Mouse (Mus musculus): ENCODE measurements around the gene Dpp3.
"Not testable (repeated sequence)": the region's sequence is repeated elsewhere in the genome, so short reads cannot be mapped to it uniquely, and the experiment has no call there.

Dpp3 gene

DNA sequence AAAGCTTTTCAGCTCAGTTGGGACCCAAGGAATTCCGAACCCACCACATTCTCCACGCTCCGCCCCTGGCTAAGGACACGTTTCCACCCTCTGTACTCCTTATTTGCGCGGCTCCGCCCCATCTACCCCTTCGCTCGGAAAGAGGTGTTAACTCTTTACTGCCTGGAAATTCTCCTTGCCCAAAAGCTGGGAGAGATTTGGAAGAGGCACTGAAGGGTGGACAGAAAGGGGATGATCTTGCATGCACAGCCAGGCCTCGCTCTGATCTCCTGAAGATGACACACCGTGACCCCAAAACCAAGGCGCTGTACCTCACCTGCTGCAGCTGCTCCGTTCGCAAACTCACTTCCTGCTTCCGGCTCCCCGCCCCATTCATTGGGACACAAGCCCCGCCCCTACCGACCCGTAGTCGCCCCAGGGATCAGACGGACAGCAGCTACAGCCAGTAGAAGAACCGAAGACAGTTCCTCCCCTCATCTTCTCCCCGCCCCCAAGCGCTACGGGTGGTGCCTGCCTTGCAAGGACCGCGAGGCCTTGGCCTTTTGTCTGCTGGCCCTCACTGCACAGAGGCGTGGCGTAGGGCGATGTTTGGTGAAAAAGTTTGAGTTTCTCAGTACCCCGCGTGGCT, at the start of gene Dpp3:
Dpp3 (minus strand) TSS at position 384 of the 628 bp plus-strand sequence.
- peak; percentile 100 for DNase-seq

DNA sequence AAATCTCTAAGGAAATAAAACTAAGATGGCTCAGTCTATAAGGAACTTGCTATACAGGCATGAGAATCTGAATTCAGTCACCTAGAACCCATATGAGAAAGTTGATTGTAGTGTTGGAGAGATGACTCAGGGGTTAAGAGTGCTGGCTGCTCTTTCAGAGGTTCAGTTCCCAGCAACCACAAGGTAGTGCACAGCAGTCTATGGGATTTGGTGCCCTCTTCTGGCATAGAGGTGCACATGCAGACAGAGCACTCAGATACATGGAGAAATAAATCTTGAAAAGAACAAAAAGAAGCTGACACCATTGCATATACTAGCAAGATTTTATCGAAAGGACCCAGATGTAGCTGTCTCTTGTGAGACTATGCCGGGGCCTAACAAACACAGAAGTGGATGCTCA, 40.1 kb upstream of the Dpp3 start:
- peak; percentile 19 for DNase-seq

GRCm38 (mm10) chr19:4961928-4962601, 34.0 kb upstream of the Dpp3 start, which contains the start of gene Mrpl11:
Mrpl11 (plus strand) TSS chr19:4962147.
- peak; percentile 87 for DNase-seq

DNA sequence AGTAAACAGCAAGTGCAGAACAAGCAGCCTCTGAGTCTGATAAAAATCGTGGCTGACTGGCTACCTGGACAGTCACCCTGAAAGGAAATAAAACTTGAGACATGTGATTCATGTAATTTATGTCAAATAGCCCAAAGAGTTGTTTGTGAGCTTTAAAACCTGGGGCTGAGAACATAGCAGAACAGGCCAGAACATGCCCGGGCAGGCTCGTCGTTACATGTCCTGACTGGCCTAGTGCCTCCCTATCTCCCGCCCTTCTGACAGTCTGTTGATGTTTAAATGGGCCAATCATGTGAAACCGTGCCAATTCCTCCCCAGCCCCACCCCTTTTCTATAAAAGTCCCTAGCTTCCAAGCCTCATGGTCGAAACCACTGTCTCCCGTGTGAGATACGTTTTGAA, 20.6 kb upstream of the Dpp3 start:
- not testable (repeated sequence) for DNase-seq

- DNase-seq: no peak
Measured at GRCm38 (mm10) chr19:4945540-4945939, 17.5 kb upstream of the Dpp3 start.

GRCm38 (mm10) chr19:4943253-4943588, 15.1 kb upstream of the Dpp3 start:
- no peak for DNase-seq

DNA sequence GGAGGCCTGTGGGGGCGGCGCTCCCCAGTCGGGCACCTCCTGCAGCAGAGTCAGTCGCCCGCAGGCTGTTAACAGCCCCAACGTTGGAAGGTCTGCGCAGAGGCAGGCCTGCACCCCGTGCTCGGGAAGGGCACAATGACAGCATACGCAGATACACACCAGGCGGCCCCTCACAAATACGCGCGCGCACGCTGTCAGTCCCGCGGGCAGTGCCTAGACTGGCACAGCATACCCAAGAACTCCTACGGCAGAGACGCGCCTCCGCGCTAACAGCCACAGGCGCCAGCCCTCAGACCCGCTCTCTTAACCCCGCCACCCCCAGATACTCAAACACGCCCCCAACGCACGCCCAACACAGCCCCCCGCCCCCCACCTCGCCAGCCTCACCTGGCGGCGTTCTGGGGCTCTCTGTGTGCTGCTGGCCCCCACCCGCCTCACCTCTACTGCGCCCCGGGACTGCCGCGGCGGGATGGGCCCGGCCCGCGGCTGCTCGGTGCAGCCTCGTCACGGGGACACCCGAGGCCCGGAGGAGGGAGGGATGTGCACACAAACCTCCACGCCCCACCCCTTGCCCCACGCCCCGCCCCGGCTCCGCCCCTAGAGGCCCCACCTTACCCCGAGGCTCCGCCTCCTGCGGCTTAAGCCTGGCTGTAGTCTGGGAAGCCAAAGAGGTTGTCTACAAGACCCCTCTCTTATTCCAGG, 14.6 kb upstream of the Dpp3 start, which contains the start of gene Peli3:
Peli3 (minus strand) TSS at position 577 of the 702 bp plus-strand sequence.
- peak; percentile 88 for DNase-seq

DNA sequence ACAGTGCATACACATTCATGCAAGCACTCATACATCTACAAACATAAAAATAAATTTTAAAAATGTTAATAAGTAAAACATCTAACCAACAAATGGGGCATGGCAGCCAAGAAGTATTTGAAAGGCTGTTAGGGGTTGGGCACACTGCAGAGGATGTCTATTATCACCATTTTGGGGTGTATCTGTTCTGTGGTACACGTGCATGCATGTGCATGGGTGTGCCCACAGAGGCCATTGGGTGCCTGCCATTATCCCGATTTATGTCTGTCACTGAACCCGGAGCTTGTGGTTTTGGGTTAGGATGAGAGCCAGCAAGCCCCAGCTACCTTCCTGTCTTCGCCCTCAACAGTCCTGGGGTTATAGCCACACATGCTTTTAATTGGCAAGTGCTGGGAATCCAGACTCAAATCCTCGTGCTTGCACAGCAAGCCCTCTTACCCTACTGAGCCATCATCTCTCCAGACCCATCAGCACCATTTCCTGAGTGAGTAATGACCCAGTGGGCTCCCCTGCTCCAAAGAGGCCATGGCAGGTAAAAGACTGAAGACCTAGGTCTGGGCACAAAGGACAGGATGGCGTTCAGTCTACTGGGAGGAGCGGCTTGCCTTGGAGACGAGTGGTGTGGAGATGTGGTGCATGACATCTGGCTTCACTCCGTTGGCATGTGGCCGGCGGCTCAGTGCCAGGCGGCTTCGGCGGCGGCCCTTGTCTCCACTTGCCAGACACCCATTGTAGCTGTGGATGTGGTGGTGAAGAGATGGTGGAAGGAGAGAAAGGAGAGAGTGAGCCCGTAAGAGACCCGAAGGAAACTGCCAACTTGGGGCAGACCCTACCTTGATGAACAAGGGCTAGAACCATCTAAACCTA, 9.6 kb upstream of the Dpp3 start:
- DNase-seq: no peak

DNA sequence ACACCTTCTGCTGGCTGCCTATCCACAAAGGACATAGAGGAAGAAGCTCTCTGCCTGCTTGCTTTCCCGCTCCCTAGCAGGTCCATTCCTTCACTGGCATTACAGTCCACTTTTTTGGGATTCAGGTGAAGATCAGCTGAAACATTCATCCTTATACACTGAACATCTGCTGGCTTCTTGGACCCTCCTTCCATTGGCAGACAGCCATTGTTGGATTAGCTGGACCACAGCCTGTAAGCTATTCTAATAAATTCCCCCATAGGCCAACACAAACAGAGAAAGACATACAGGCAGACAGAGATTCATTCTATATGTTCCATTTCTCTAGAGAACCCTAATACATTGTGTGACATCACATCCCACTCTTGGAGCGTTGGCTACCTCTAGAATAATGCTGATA, 8.8 kb upstream of the Dpp3 start:
- no peak for DNase-seq

GRCm38 (mm10) chr19:4928781-4929180, 694 bp upstream of the Dpp3 start:
- DNase-seq: no peak

DNA sequence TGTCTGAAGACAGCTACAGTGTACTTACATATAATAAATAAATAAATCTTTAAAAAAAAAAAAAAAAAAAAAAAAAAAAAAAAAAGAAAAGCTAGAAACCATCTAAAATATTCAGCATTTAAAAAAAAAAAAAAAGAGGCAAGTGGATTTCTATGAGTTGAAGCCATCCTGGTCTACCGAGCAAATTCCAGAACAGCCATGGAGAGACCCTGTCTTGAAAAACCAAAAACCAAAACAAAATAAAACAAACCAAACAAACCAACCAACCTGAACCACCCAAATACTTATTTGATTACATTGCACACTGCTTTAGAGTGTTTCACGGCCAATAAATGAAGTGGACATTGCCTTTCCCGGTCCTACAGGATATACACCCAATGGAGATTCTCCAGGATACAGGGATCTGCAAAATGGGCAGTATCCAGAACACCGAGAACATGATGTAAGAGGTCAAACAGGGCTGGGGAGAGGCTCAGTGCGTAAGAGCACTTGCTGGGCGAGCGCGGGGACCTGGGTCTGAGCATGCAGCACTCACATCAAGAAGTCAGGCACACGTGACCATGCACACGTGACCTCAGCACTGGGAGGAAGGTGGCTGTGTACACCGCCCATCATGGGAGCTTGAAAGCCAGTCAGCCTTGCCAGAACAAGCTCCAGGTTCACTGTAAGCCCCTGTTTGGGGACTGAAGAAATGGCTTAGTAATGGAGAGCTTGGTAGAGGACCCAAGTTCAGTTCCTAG, 2.8 kb downstream of the Dpp3 start:
- DNase-seq: no peak

DNA sequence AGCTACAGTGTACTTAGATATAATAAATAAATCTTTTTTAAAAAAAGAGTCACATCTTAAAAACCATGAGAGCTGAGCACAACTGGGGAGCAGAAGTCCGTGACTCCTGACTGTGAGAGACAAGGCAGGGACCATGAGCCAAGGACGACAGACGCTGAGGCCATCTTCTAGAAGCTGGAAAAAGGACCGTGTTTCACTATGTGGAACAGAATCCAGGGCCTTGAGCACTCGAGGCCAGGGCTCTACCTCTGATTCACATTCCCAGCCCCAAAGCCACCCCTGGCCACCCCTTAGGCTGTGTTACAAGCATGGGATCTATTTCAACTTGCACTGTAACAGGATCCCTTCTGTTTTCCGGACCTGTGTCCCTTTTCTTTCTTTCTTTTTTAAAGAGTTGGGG, 8.4 kb downstream of the Dpp3 start:
- no peak for DNase-seq

DNA sequence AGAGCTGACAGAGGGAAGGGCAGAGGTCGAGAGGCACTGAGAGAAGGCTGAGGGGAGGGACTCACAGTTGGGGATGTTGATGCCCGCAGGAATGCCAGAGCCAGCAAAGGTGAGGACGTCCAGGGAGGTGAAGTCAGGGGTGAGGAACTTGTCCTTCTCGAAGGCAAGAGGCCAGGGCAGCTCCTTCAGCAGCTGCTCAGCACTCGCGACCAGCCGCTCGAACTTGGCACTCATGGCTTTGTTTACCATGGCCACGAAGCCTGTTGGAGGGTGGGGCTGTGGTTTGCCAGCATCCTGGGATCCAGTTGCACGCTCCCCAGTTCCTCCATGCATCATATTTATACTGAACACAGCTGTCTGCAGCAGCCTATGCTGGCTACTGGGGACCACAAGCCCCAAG, 11.3 kb downstream of the Dpp3 start:
- no peak for DNase-seq

DNA sequence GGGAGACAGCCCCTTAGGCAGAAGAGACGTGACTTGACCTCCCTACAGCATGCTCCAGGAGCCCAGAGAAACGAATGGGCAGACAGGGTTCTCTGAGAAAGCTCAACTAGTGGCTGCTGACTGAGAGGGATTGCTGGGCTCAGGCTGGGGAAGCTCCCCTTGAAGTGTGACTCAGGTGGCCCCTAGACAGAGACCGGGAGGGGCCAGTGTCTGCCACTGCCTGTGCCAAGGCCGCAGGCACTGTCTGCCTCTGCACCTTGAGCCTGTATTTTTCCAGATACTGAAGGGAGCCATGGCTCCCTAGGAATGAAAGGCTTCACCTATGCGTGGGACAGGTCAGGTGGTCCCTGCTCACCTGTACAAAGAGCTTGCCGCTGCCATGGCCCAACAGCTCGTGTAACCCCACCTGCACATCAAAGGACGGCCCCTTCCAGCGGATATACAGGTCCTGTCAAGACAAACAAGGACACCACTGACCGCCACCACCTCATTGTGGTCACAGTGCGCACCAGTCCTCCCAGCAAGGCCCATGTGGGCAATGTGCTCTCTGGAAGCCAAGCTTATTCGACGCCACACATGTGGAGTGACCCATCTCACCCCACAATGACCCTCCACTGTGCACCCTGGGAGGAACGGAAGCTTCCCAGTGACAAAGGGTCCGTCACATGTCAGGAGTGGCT, 12.0 kb downstream of the Dpp3 start:
- no peak for DNase-seq

DNA sequence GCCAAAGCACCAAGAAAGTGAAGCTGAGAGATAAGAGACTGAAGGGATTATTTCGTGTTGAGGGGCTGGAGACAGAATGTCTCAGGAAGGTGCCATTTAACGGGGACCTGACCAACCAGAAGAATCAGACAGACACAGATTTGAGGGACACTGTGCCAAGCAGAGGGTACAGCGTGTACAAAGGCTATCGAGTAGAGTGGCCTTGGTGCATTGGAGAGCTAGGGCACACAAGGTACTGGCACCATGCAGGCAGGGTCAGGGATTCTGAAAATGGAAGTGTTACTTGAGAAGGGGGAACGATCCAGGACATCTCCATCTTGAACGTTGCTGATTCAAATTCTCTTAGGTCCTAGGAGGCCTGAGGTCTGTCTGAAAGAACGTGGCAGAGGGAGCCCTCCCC, 18.7 kb downstream of the Dpp3 start:
- DNase-seq: no peak

DNA sequence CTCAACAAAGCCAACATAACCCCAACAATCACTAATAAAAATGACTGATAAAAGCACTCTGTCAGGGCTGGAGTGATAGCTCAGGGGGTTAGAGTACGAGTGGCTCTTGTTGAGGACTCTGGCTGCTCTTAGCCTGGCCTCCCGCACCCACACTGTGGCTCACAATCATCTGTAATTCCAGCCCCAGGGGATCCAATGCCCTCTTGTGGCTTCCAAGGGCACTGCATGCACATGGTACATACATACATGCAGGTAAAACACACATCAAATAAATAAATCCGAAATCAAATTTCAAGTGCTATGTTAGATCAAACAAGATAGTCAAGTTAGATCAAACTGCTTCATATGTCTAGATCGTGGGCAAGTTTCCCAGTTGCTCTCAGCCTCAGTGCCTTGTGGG, 20.0 kb downstream of the Dpp3 start:
- DNase-seq: peak; percentile 49

- DNase-seq: peak; percentile 80
Measured at GRCm38 (mm10) chr19:4905979-4906794, 21.9 kb downstream of the Dpp3 start, which contains the start of gene Bbs1. Bbs1 (minus strand) TSS chr19:4906628.

DNA sequence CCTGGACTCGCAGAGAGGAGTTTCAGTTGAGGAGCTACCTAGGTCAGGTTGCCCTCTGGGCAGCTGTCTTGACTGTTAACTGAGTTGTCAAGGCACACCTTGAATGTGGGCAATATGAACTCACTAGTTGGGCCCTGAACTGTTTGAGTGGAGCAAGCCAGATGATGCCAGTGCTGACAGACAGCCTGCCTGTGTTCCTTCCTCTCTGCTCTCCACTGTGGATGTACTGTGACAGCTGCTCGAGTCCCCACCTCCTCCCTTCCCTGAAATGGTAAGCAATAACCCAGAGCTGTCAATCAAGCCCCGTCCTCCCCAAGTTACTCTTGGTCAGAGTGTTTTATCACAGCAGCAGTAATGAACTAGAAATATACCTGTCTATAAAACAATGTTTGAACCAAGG, 28.2 kb downstream of the Dpp3 start:
- DNase-seq: no peak

DNA sequence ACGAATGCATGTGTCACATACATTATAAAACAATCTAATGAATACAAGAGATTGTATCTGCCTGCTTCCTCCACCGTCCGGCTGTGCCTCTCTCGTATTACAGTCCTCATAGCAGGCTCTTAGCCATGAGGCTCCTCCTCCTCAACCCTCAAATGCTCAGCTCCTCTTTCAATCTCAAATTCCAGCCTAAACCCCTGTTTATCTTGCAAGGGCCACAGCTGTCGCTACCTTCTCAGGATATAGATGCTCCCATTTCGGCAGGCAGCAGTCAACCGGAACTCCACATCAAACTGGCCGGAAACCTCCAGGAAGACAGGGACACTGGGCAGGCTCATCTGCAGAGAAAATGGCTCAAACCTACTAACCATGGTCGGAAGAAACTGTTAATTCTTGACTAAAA, 29.1 kb downstream of the Dpp3 start:
- DNase-seq: no peak

GRCm38 (mm10) chr19:4896780-4897520, 31.1 kb downstream of the Dpp3 start:
- no peak for DNase-seq

All from thymus, postnatal 14 days (tissue).